9 mouse cellular contexts compared by ENCODE assay signal in genomic region chr4:84088166-84088565, GRCm38 (mm10).
A peak's percentile ranks its signal among the peaks of the same experiment; 100 is the strongest.
DNase-seq lines count a peak whose midpoint lies in the region; TF ChIP-seq lines count a peak whose summit lies in the region.
"Had no signal": no experiment of that assay in that cellular context is flagged by ENCODE, and none has a peak within 500 bp of the region (broad histone marks: within the 10 kb centered on the region; RNA-seq: fewer than 3 reads in every experiment).

No protein-coding gene starts in this region.

- no peak overlapping the region for H3K4me3 ChIP-seq in left cerebral cortex, adult 2 months
- H3K4me3 ChIP-seq: liver, embryonic 12.5 days had no signal

- peak; percentile 14 to 77 for DNase-seq in urinary bladder, adult 18-20 months (ENCODE audit: low spot score in 2 of 2)
- DNase-seq in urinary bladder, postnatal 10 days (ENCODE audit: low spot score) = no peak
- peak; percentile 66 to 71 for DNase-seq in heart, postnatal 36 days
- DNase-seq in lung, postnatal 10 days = peak; percentile 56
- peak; percentile 63 to 72 for DNase-seq in urinary bladder, postnatal 4 days (ENCODE audit: low spot score in 2 of 2)
- no peak for DNase-seq in layer of hippocampus, postnatal 10 days (ENCODE audit: low spot score in 2 of 2)
- no peak for DNase-seq in left cerebral cortex, adult 2 months (ENCODE audit: extremely low spot score in 1 of 2, low spot score in 2 of 2)
- no peak for DNase-seq in cerebellum, adult 11 months

- intact Hi-C loops in heart, postnatal 36 days (cut with DNase I) = no loop called here
- intact Hi-C loops in left cerebral cortex, adult 2 months (cut with DNase I) = no loop called here

- no peak overlapping the region for H3K27ac ChIP-seq in left cerebral cortex, adult 2 months
- H3K27ac ChIP-seq: liver, embryonic 12.5 days had no signal

- TF ChIP-seq CTCF in left cerebral cortex, adult 2 months (IDR thresholded peaks at IDR 0.05) = no peak

Comparison
In these comparisons a context has a peak if more than half of its experiments do, and no peak if none do; other contexts are left out.
1. DNase-seq: peak in urinary bladder, adult 18-20 months (2 of 2), heart, postnatal 36 days (2 of 2), lung, postnatal 10 days (single experiment) and urinary bladder, postnatal 4 days (2 of 2); none in urinary bladder, postnatal 10 days (single experiment), layer of hippocampus, postnatal 10 days (0 of 2), left cerebral cortex, adult 2 months (0 of 2) and cerebellum, adult 11 months (single experiment).